ENCODE assay signal across 11 mouse cellular contexts in the genomic region with DNA sequence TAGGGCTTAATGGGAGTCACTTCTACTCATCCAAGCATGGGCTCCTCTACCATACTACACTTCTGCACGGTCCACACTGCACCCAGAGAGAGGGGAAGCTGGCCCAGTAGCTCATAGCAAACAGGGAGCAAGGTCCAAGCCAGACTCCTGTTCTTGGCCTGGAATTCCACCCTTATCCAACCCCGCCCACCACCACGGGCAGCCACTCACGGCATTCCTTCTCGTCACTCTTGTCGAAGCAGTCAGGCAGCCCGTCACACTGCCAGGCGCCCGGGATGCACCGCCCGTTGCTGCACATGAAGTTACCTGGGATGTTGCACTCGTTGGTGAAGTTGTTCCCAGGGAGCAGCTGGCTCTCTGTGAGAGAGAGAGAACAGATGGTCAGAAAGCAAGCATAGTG.
DNase-seq lines count a peak whose midpoint lies in the region; ATAC-seq and TF ChIP-seq lines count a peak whose summit lies in the region.
"Had no signal": no experiment of that assay in that cellular context is flagged by ENCODE, and none has a peak within 500 bp of the region (broad histone marks: within the 10 kb centered on the region; RNA-seq: fewer than 3 reads in every experiment).

No protein-coding gene starts in this region.

- no peak overlapping the region for H3K4me2 ChIP-seq in kidney, embryonic 14.5 days (replicated peaks; ENCODE audit: low read depth, low read length)
- no peak overlapping the region for H3K4me2 ChIP-seq in lung, embryonic 14.5 days
- H3K4me2 ChIP-seq in hindbrain, embryonic 14.5 days (replicated peaks), result no peak overlapping the region
- H3K4me2 ChIP-seq: embryonic facial prominence, embryonic 12.5 days; neural tube, embryonic 15.5 days had no signal

- H3K9me3 ChIP-seq in E14TG2a.4 (ENCODE audit: low read length), result no peaks in the 10 kb centered on the region
- no peaks in the 10 kb centered on the region for H3K9me3 ChIP-seq in kidney, embryonic 14.5 days (ENCODE audit: control insufficient read depth, low read length)
- no peaks in the 10 kb centered on the region for H3K9me3 ChIP-seq in lung, embryonic 14.5 days (ENCODE audit: low read depth, low read length)
- no peaks in the 10 kb centered on the region for H3K9me3 ChIP-seq in hindbrain, embryonic 14.5 days (ENCODE audit: control insufficient read depth, low read length)
- H3K9me3 ChIP-seq: embryonic facial prominence, embryonic 12.5 days; neural tube, embryonic 15.5 days had no signal

- ATAC-seq in cerebellum, adult (ENCODE audit: insufficient number of reproducible peaks, low FRiP score, low TSS enrichment), result peak; percentile 33; the same call in 1 of the 2 replicates
- 0 out of 2 replicates have a peak, but pooled peaks have one; percentile 48 for ATAC-seq in kidney, embryonic 14.5 days (ENCODE audit: low FRiP score, low TSS enrichment)
- ATAC-seq in lung, embryonic 14.5 days (ENCODE audit: insufficient read depth), result no peak
- no peak for ATAC-seq in hindbrain, embryonic 14.5 days (ENCODE audit: low FRiP score)
- ATAC-seq: Patski had no signal

- WGBS in kidney, embryonic 14.5 days, result 73% methylated on average over 12 of the region's 12 CpGs
- 51% methylated on average over 12 of the region's 12 CpGs for WGBS in lung, embryonic 14.5 days
- 75% methylated on average over 12 of the region's 12 CpGs for WGBS in hindbrain, embryonic 14.5 days

- TF ChIP-seq CTCF in E14TG2a.4 (conservative IDR thresholded peaks at IDR 0.05; ENCODE audit: low read length), result no peak
- TF ChIP-seq CTCF in lung, embryonic 14.5 days (IDR thresholded peaks at IDR 0.05; ENCODE audit: low read depth), result no peak

- peaks cover 100% of the 10 kb centered on the region for H3K4me1 ChIP-seq in E14TG2a.4 (replicated peaks; ENCODE audit: low read depth, low read length)
- H3K4me1 ChIP-seq in kidney, embryonic 14.5 days (ENCODE audit: control insufficient read depth, insufficient read depth, low read length), result 0 out of 2 replicates have a peak, but pooled peaks cover 6% of the 10 kb centered on the region
- peaks cover 20% of the 10 kb centered on the region for H3K4me1 ChIP-seq in lung, embryonic 14.5 days (ENCODE audit: insufficient read depth)
- peaks cover 19% of the 10 kb centered on the region for H3K4me1 ChIP-seq in hindbrain, embryonic 14.5 days (replicated peaks; ENCODE audit: control insufficient read depth, insufficient read depth, low read length)

- H3K36me3 ChIP-seq in E14TG2a.4 (ENCODE audit: insufficient read depth, low read length), result peaks cover 19% of the 10 kb centered on the region
- H3K36me3 ChIP-seq in kidney, embryonic 14.5 days (ENCODE audit: control insufficient read depth, insufficient read depth, low read length), result peaks cover 4% of the 10 kb centered on the region; the same call in 1 of the 2 replicates
- no peaks in the 10 kb centered on the region for H3K36me3 ChIP-seq in lung, embryonic 14.5 days (ENCODE audit: insufficient read depth)
- no peaks in the 10 kb centered on the region for H3K36me3 ChIP-seq in hindbrain, embryonic 14.5 days (replicated peaks; ENCODE audit: control insufficient read depth, insufficient read depth)

- no peaks in the 10 kb centered on the region for H3K27me3 ChIP-seq in E14TG2a.4 (ENCODE audit: insufficient read depth, low read length)
- H3K27me3 ChIP-seq in kidney, embryonic 14.5 days (ENCODE audit: control insufficient read depth, insufficient read depth, low read length), result no peaks in the 10 kb centered on the region
- H3K27me3 ChIP-seq in lung, embryonic 14.5 days (ENCODE audit: insufficient read depth, low read length), result no peaks in the 10 kb centered on the region
- H3K27me3 ChIP-seq in hindbrain, embryonic 14.5 days (ENCODE audit: control insufficient read depth, insufficient read depth, low read length), result no peaks in the 10 kb centered on the region
- H3K27me3 ChIP-seq: embryonic facial prominence, embryonic 12.5 days; neural tube, embryonic 15.5 days; Patski had no signal

- peak overlapping the region; percentile 43; the same call in 1 of the 2 replicates for H3K4me3 ChIP-seq in E14TG2a.4 (replicated peaks; ENCODE audit: low read length)
- no peak overlapping the region for H3K4me3 ChIP-seq in kidney, embryonic 14.5 days (ENCODE audit: low read length)
- H3K4me3 ChIP-seq in lung, embryonic 14.5 days (ENCODE audit: low read depth, low read length), result no peak overlapping the region
- no peak overlapping the region for H3K4me3 ChIP-seq in hindbrain, embryonic 14.5 days (replicated peaks; ENCODE audit: low read length)
- H3K4me3 ChIP-seq: embryonic facial prominence, embryonic 12.5 days; neural tube, embryonic 15.5 days had no signal

- no peak overlapping the region for H3K9ac ChIP-seq in kidney, embryonic 14.5 days (ENCODE audit: low read depth, low read length)
- H3K9ac ChIP-seq in lung, embryonic 14.5 days, result no peak overlapping the region
- H3K9ac ChIP-seq in hindbrain, embryonic 14.5 days, result no peak overlapping the region
- H3K9ac ChIP-seq: embryonic facial prominence, embryonic 12.5 days; neural tube, embryonic 15.5 days had no signal

- DNase-seq in cerebellum, postnatal 36 days, result no peak
- peak; percentile 47 for DNase-seq in lung, embryonic 14.5 days
- no peak for DNase-seq in hindbrain, embryonic 14.5 days (ENCODE audit: low spot score)
- no peak for DNase-seq in gastrocnemius, adult 18-20 months (ENCODE audit: low spot score)
- DNase-seq in T-cell, adult 2 months (ENCODE audit: low spot score), result no peak

- H3K27ac ChIP-seq in kidney, embryonic 14.5 days (ENCODE audit: low read depth, low read length), result no peak overlapping the region
- no peak overlapping the region for H3K27ac ChIP-seq in lung, embryonic 14.5 days (ENCODE audit: low read depth)
- H3K27ac ChIP-seq in hindbrain, embryonic 14.5 days, result no peak overlapping the region
- H3K27ac ChIP-seq: embryonic facial prominence, embryonic 12.5 days; neural tube, embryonic 15.5 days had no signal

Comparison
In these comparisons a context has a peak if more than half of its experiments do, and no peak if none do; other contexts are left out.
1. ATAC-seq: peak in cerebellum, adult (single experiment) and kidney, embryonic 14.5 days (single experiment); none in lung, embryonic 14.5 days (single experiment) and hindbrain, embryonic 14.5 days (single experiment).